Mouse (Mus musculus): ENCODE measurements around the gene Tiam1.

- TF ChIP-seq POLR2A (IDR thresholded peaks at IDR 0.05; ENCODE audit: borderline replicate concordance, extremely low read depth, insufficient read depth, insufficient read length, poor library complexity, severe bottlenecking) (no peak), CTCF (IDR thresholded peaks at IDR 0.05; ENCODE audit: borderline replicate concordance, extremely low read depth, insufficient read depth, insufficient read length) (no peak)
Measured at GRCm38 (mm10) chr16:89864710-89865109, 278.9 kb downstream of the Tiam1 start.

Data from brain, embryonic 14.5 days (tissue).